Mouse (Mus musculus) forebrain, embryonic 14.5 days (tissue): ENCODE results near the gene Ino80b. TPM values are rescaled to one million over a fixed set of nuclear protein-coding genes. Genes with fewer than 3 reads are reported as not detected.
A peak's percentile ranks its signal among the peaks of the same experiment; 100 is the strongest.

Source experiments
- ATAC-seq: fragments of 200-750 bp; cut with Nextera tagmentation; 2 replicates; pipeline ENCODE4 v1.8.0; 2017; ENCODE audit warnings: mild to moderate bottlenecking, moderate library complexity
- DNase-seq: peaks from one replicate; pipeline ENCODE4 v3.0.0-alpha.2; 2015; ENCODE audit warnings: low spot score
- H3K27ac ChIP-seq: fragments of 300-500 bp; sonication (generic); 2 replicates; pipeline ENCODE4 v1.5.1; 2014; ENCODE audit warnings: low read depth, mild to moderate bottlenecking, control low read depth, low read length, moderate library complexity
- H3K27me3 ChIP-seq: fragments of 300-500 bp; sonication (generic); replicated peaks from 2 replicates; pipeline ENCODE4 v1.6.1; 2014; ENCODE audit warnings: low read length, control low read depth, mixed read lengths; ENCODE audit not compliant: control insufficient read depth, insufficient read depth
- H3K36me3 ChIP-seq: fragments of 300-500 bp; sonication (generic); 2 replicates; pipeline ENCODE4 v1.6.1; 2014; ENCODE audit warnings: low read length, control low read depth; ENCODE audit not compliant: control insufficient read depth, insufficient read depth
- H3K4me1 ChIP-seq: fragments of 300-500 bp; sonication (generic); 2 replicates; pipeline ENCODE4 v1.6.1; 2014; ENCODE audit warnings: antibody characterized with exemption, low read length, control low read depth; ENCODE audit not compliant: control insufficient read depth, insufficient read depth
- H3K4me2 ChIP-seq: fragments of 300-500 bp; sonication (generic); 2 replicates; pipeline ENCODE4 v1.6.1; 2014; ENCODE audit warnings: mild to moderate bottlenecking, control low read depth, low read length
- H3K4me3 ChIP-seq: fragments of 300-500 bp; sonication (generic); 2 replicates; pipeline ENCODE4 v1.5.1; 2014; ENCODE audit warnings: low read depth, low read length, control low read depth
- H3K9ac ChIP-seq: fragments of 300-500 bp; sonication (generic); 2 replicates; pipeline ENCODE4 v1.6.1; 2014; ENCODE audit warnings: mild to moderate bottlenecking, low read length, control low read depth, moderate library complexity
- H3K9me3 ChIP-seq: fragments of 300-500 bp; sonication (generic); replicated peaks from 2 replicates; pipeline ENCODE4 v1.6.1; 2016; ENCODE audit warnings: low read length, control low read depth, mixed read lengths; ENCODE audit not compliant: control insufficient read depth
- WGBS: fragments of 180-500 bp; shearing (Covaris S2); extraction: QIAGEN DNeasy Blood & Tissue Kit; methylation state at CpG from one replicate; pipeline ENCODE4 v1.1.7; 2014; 5-methylcytosine and 5-hydroxymethylcytosine counted together
- polyA plus RNA-seq: library from polyadenylated mRNA; unstranded; fragments of >200 nt; fragmentation: Nextera tagmentation; extraction: Ambion mirVana; gene quantifications from 2 replicates; pipeline ENCODE4 v1.2.1, GENCODE M21; 2014

The Ino80b gene
- polyA plus RNA-seq, 1 experiment from 2014 or later = 15.6 TPM

GRCm38 (mm10) chr6:83124851-83125312, 349 bp downstream of the Ino80b start:
- DNase-seq (peak; percentile 97), ATAC-seq (peak; percentile 27)
- H3K27me3 ChIP-seq = no peaks in the 10 kb centered on the region
- peaks cover 20% of the 10 kb centered on the region for H3K4me1 ChIP-seq
- H3K4me2 ChIP-seq = peak overlapping the region; percentile 87
- WGBS = under 1% methylated on average over 30 of the region's 30 CpGs
- peak overlapping the region; percentile 72 for H3K9ac ChIP-seq
- no peaks in the 10 kb centered on the region for H3K9me3 ChIP-seq
- H3K27ac ChIP-seq = peak overlapping the region; percentile 44; the same call in 1 of the 2 replicates
- peak overlapping the region; percentile 69 for H3K4me3 ChIP-seq
- H3K36me3 ChIP-seq = peaks cover 6% of the 10 kb centered on the region; the same call in 1 of the 2 replicates

GRCm38 (mm10) chr6:83122961-83123360, 2.3 kb downstream of the Ino80b start:
- H3K4me1 ChIP-seq = peaks cover 22% of the 10 kb centered on the region
- H3K27me3 ChIP-seq = no peaks in the 10 kb centered on the region
- 0 out of 2 replicates have a peak overlapping the region, but pooled peaks have one; percentile 65 for H3K4me3 ChIP-seq
- DNase-seq (no peak), ATAC-seq (no peak)
- H3K9me3 ChIP-seq = no peaks in the 10 kb centered on the region
- H3K4me2 ChIP-seq = peak overlapping the region; percentile 94; the same call in 1 of the 2 replicates
- peak overlapping the region; percentile 30; the same call in 1 of the 2 replicates for H3K9ac ChIP-seq
- peaks cover 22% of the 10 kb centered on the region for H3K36me3 ChIP-seq
- H3K27ac ChIP-seq = no peak overlapping the region
- 87% methylated on average over 5 of the region's 5 CpGs for WGBS

GRCm38 (mm10) chr6:83121863-83122710, 3.1 kb downstream of the Ino80b start:
- Histone ChIP-seq H3K36me3 (peaks cover 30% of the 10 kb centered on the region), H3K4me3 (peak overlapping the region; percentile 65), H3K4me2 (peak overlapping the region; percentile 94), H3K27ac (peak overlapping the region; percentile 98), H3K9me3 (no peaks in the 10 kb centered on the region), H3K9ac (peak overlapping the region; percentile 95), H3K4me1 (peaks cover 22% of the 10 kb centered on the region), H3K27me3 (no peaks in the 10 kb centered on the region)
- ATAC-seq (no peak; the same call in 1 of the 2 replicates), DNase-seq (peak; percentile 49)
- 3% methylated on average over 31 of the region's 52 CpGs for WGBS

GRCm38 (mm10) chr6:83120930-83121862, 4.0 kb downstream of the Ino80b start, which contains the start of gene Wbp1:
Gene Wbp1 (minus strand): TSS chr6:83121559.
- Histone ChIP-seq H3K4me1 (peaks cover 26% of the 10 kb centered on the region), H3K9ac (peak within 1 kb of the TSS; percentile 95)
- whole genome bisulfite sequencing = under 1% methylated on average over 38 of the region's 38 CpGs

GRCm38 (mm10) chr6:83119734-83120051, 5.5 kb downstream of the Ino80b start:
- Histone ChIP-seq H3K9me3 (no peaks in the 10 kb centered on the region), H3K4me2 (peak overlapping the region; percentile 94), H3K27me3 (no peaks in the 10 kb centered on the region), H3K4me3 (peak overlapping the region; percentile 65; the same call in 1 of the 2 replicates), H3K9ac (peak overlapping the region; percentile 92; the same call in 1 of the 2 replicates), H3K4me1 (peaks cover 30% of the 10 kb centered on the region), H3K36me3 (peaks cover 34% of the 10 kb centered on the region), H3K27ac (no peak overlapping the region)
- ATAC-seq (no peak), DNase-seq (no peak)
- WGBS = 81% methylated on average over 7 of the region's 7 CpGs

More at GRCm38 (mm10) chr6:83120930-83121862, 4.0 kb downstream of the Ino80b start, which contains the start of gene Wbp1:
- ATAC-seq (peak; percentile 95), DNase-seq (peak; percentile 99)
- H3K4me3 ChIP-seq = peak within 1 kb of the TSS; percentile 65
- no peaks in the 10 kb centered on the region for H3K27me3 ChIP-seq
- H3K4me2 ChIP-seq = peak within 1 kb of the TSS; percentile 94
- peak within 1 kb of the TSS; percentile 98 for H3K27ac ChIP-seq
- H3K36me3 ChIP-seq = peaks cover 34% of the 10 kb centered on the region
- no peaks in the 10 kb centered on the region for H3K9me3 ChIP-seq

GRCm38 (mm10) chr6:83118825-83119733, 6.2 kb downstream of the Ino80b start:
- no peak for DNase-seq
- H3K27ac ChIP-seq = no peak overlapping the region
- no peak overlapping the region; the same call in 1 of the 2 replicates for H3K4me2 ChIP-seq

GRCm38 (mm10) chr6:83118369-83118768, 6.9 kb downstream of the Ino80b start:
- Histone ChIP-seq H3K27me3 (no peaks in the 10 kb centered on the region), H3K9ac (no peak overlapping the region; the same call in 1 of the 2 replicates), H3K9me3 (no peaks in the 10 kb centered on the region), H3K27ac (no peak overlapping the region), H3K4me2 (no peak overlapping the region), H3K36me3 (peaks cover 32% of the 10 kb centered on the region), H3K4me1 (peaks cover 22% of the 10 kb centered on the region), H3K4me3 (no peak overlapping the region)
- WGBS = 78% methylated on average over 11 of the region's 11 CpGs
- ATAC-seq = no peak
- DNase-seq = no peak

More at GRCm38 (mm10) chr6:83118825-83119733, 6.2 kb downstream of the Ino80b start:
- peaks cover 24% of the 10 kb centered on the region for H3K4me1 ChIP-seq
- no peaks in the 10 kb centered on the region for H3K9me3 ChIP-seq
- H3K4me3 ChIP-seq = no peak overlapping the region
- H3K36me3 ChIP-seq = peaks cover 34% of the 10 kb centered on the region
- no peak for ATAC-seq
- peak overlapping the region; percentile 22; the same call in 1 of the 2 replicates for H3K9ac ChIP-seq
- H3K27me3 ChIP-seq = no peaks in the 10 kb centered on the region
- WGBS = 80% methylated on average over 14 of the region's 14 CpGs
